Mouse (Mus musculus): ENCODE data around the gene Crnn. TPM values are rescaled to one million over a fixed set of nuclear protein-coding genes. Genes with fewer than 3 reads are reported as not detected.
A peak's percentile ranks its signal among the peaks of the same experiment; 100 is the strongest.

Gene Crnn
- polyA plus RNA-seq (2012; rRNA removed): not detected in 2 replicates

DNA sequence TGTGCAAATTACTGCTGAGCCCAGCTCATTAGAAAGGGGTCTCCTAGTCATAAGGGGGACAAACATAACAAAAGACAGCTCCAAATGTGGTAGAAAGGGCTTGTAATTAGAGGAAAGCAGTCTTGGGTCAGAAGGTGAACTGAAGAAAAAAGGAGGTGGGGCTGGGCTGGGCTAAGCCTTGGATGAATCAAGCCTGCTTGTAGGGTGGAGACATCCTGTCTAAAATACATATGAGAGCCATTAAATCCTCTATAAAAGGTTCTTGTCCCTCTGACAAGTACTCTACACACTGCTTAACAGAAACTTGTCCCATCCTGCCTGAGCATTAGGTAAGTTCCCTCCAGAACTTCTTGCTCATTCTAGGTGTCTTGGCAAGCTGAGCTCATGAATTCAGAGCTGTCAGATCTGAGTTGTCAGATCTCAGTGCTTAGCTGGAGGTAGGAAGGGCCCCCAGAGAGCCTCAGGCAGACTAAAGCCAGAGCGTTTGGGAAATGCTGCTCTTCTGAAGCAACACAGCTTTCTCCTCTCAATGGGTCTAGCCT lies at the start of gene Crnn:
TSS of gene Crnn (plus strand) at position 278 of the 542 bp plus-strand sequence.
- no peak within 1 kb of the TSS for H3K4me3 ChIP-seq (replicated peaks; ENCODE audit: insufficient read depth, low read depth, low read length)
- no peak for DNase-seq
- H3K4me1 ChIP-seq (ENCODE audit: control insufficient read depth, insufficient read depth, low read length): no peaks in the 10 kb centered on the region
- TF ChIP-seq CTCF (IDR thresholded peaks at IDR 0.05; ENCODE audit: borderline replicate concordance, insufficient read depth, low read depth, low read length) (no peak), POLR2A (IDR thresholded peaks at IDR 0.05; ENCODE audit: borderline replicate concordance, insufficient read depth, low read length) (no peak)
- WGBS: 54% methylated on average over 1 of the region's 1 CpGs
- H3K27me3 ChIP-seq (ENCODE audit: control insufficient read depth, insufficient read depth, low read length): no peaks in the 10 kb centered on the region
- no peak within 1 kb of the TSS for H3K27ac ChIP-seq (ENCODE audit: insufficient read depth, low read length)

DNA sequence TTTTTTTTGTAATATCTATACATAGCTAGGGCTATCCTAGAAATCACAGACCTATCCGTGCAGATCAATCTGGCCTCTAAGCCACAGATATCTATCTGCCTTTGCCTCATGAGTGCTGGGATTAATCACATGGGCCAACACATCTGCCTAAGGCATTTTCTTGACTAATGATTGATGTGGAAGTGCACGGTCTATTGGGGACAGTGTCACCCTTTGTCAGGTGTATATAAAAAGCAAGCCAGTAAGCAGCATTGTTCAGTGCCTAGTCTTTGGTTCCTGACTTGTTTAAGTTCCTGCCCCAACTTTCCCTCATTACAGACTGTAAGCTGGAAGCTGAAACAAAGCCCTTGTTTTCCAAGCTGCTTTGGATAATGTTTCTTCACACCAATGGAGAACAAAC lies 48.1 kb upstream of the Crnn start:
- Histone ChIP-seq H3K4me3 (replicated peaks; ENCODE audit: insufficient read depth, low read depth, low read length) (no peak overlapping the region), H3K4me1 (ENCODE audit: control insufficient read depth, insufficient read depth, low read length) (no peaks in the 10 kb centered on the region), H3K27me3 (ENCODE audit: control insufficient read depth, insufficient read depth, low read length) (no peaks in the 10 kb centered on the region), H3K27ac (ENCODE audit: insufficient read depth, low read length) (no peak overlapping the region)
- WGBS: 86% methylated on average over 2 of the region's 2 CpGs
- DNase-seq: no peak
- no peak for TF ChIP-seq POLR2A (IDR thresholded peaks at IDR 0.05; ENCODE audit: borderline replicate concordance, insufficient read depth, low read length)
- no peak for TF ChIP-seq CTCF (IDR thresholded peaks at IDR 0.05; ENCODE audit: borderline replicate concordance, insufficient read depth, low read depth, low read length)

DNA sequence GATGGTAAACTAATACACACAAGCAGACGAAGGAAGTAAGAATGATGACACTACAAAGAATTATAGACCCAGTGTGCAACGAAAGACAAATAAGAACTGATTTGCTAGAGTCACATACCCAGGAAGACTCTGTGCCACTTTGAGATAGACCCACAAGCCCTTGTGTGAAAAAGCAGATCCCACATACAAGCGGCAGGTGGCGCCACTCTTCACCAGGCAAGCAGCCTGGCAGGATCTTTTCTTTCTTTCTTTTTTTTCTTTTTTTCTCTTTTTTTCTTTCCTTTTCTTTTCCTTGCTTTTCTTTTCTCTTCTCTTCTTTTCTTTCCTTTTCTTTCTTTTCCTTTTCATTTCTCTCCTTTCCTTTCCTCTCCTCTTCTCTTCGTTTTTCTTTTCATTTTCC lies 32.9 kb upstream of the Crnn start:
- no peaks in the 10 kb centered on the region for H3K27me3 ChIP-seq (ENCODE audit: control insufficient read depth, insufficient read depth, low read length)
- H3K27ac ChIP-seq (ENCODE audit: insufficient read depth, low read length): no peak overlapping the region
- no peak for DNase-seq
- TF ChIP-seq CTCF (IDR thresholded peaks at IDR 0.05; ENCODE audit: borderline replicate concordance, insufficient read depth, low read depth, low read length) (no peak), POLR2A (IDR thresholded peaks at IDR 0.05; ENCODE audit: borderline replicate concordance, insufficient read depth, low read length) (no peak)
- H3K4me1 ChIP-seq (ENCODE audit: control insufficient read depth, insufficient read depth, low read length): no peaks in the 10 kb centered on the region
- H3K4me3 ChIP-seq (replicated peaks; ENCODE audit: insufficient read depth, low read depth, low read length): no peak overlapping the region
- 36% methylated on average over 5 of the region's 5 CpGs for WGBS

GRCm38 (mm10) chr3:93114481-93114880 lies 30.1 kb upstream of the Crnn start:
- H3K27me3 ChIP-seq (ENCODE audit: control insufficient read depth, insufficient read depth, low read length): no peaks in the 10 kb centered on the region
- no peak overlapping the region for H3K27ac ChIP-seq (ENCODE audit: insufficient read depth, low read length)
- no peak overlapping the region for H3K4me3 ChIP-seq (replicated peaks; ENCODE audit: insufficient read depth, low read depth, low read length)
- H3K4me1 ChIP-seq (ENCODE audit: control insufficient read depth, insufficient read depth, low read length): no peaks in the 10 kb centered on the region
- TF ChIP-seq POLR2A (IDR thresholded peaks at IDR 0.05; ENCODE audit: borderline replicate concordance, insufficient read depth, low read length): no peak
- TF ChIP-seq CTCF (IDR thresholded peaks at IDR 0.05; ENCODE audit: borderline replicate concordance, insufficient read depth, low read depth, low read length): peak; percentile 40
- no peak for DNase-seq
- 3% methylated on average over 2 of the region's 2 CpGs for WGBS

DNA sequence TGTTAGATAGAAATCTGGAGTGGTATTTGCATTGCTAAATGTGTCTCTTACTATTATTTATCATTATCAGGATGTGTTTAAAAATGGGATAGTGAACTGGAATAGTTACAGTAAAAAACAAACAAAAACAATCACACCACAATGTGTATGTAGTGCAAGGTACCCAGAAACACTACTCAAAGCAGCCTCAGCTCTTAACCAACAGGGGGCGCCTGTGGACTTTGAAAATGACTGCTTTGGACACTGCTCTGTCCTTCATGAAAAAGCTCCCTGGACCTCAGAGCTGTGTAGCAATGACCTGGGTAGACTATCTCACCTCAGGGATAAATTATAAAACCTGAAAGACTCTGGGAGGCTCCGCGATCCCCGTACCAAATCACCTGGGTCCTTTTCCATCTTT lies 25.5 kb upstream of the Crnn start:
- H3K4me3 ChIP-seq (replicated peaks; ENCODE audit: insufficient read depth, low read depth, low read length): no peak overlapping the region
- no peak for DNase-seq
- no peaks in the 10 kb centered on the region for H3K27me3 ChIP-seq (ENCODE audit: control insufficient read depth, insufficient read depth, low read length)
- WGBS: 44% methylated on average over 4 of the region's 4 CpGs
- no peaks in the 10 kb centered on the region for H3K4me1 ChIP-seq (ENCODE audit: control insufficient read depth, insufficient read depth, low read length)
- TF ChIP-seq CTCF (IDR thresholded peaks at IDR 0.05; ENCODE audit: borderline replicate concordance, insufficient read depth, low read depth, low read length): no peak
- TF ChIP-seq POLR2A (IDR thresholded peaks at IDR 0.05; ENCODE audit: borderline replicate concordance, insufficient read depth, low read length): no peak
- H3K27ac ChIP-seq (ENCODE audit: insufficient read depth, low read length): no peak overlapping the region

DNA sequence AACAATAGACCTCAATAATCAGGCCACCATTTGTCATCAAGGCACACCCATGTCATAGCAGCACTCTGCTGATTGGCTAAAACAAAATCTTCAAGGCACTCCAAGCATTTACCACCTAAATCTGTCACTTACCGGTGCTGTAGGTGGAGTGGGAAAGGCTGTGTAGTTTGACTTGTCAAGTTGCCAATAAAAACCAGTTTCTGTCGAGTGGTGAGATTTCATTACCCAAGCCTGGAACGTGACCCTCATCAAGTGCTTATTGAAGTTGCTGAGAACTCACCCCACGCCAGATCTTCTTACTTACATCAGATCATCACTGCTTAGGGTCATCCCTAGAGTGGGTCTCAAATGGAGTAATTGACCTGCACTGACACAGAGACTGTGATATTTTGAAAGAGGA lies 16.5 kb upstream of the Crnn start:
- Histone ChIP-seq H3K4me3 (replicated peaks; ENCODE audit: insufficient read depth, low read depth, low read length) (no peak overlapping the region), H3K4me1 (ENCODE audit: control insufficient read depth, insufficient read depth, low read length) (no peaks in the 10 kb centered on the region), H3K27ac (ENCODE audit: insufficient read depth, low read length) (no peak overlapping the region), H3K27me3 (ENCODE audit: control insufficient read depth, insufficient read depth, low read length) (no peaks in the 10 kb centered on the region)
- no peak for DNase-seq
- TF ChIP-seq POLR2A (IDR thresholded peaks at IDR 0.05; ENCODE audit: borderline replicate concordance, insufficient read depth, low read length): no peak
- TF ChIP-seq CTCF (IDR thresholded peaks at IDR 0.05; ENCODE audit: borderline replicate concordance, insufficient read depth, low read depth, low read length): no peak
- WGBS: 49% methylated on average over 4 of the region's 4 CpGs

DNA sequence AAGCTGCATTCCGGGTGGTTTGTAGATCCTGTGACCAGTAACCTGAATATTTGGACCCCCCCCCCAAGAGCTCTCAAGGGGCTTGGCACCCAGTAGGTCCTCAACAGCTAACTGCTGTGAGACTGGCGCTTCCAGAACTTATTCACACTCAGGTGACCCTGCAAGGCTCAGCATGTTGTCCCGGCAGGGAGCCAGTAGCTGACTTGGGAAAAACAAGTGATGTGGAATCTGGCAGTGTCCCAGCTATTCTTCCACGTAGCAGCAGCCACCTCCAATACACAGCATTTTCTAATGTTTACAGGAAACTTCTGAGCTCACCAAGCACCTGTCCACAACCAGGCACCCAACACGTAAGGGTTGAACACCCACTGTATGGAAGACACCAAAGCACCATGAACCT lies 15.5 kb upstream of the Crnn start:
- H3K4me3 ChIP-seq (replicated peaks; ENCODE audit: insufficient read depth, low read depth, low read length): no peak overlapping the region
- 50% methylated on average over 5 of the region's 5 CpGs for WGBS
- no peak overlapping the region for H3K27ac ChIP-seq (ENCODE audit: insufficient read depth, low read length)
- no peak for TF ChIP-seq POLR2A (IDR thresholded peaks at IDR 0.05; ENCODE audit: borderline replicate concordance, insufficient read depth, low read length)
- no peak for TF ChIP-seq CTCF (IDR thresholded peaks at IDR 0.05; ENCODE audit: borderline replicate concordance, insufficient read depth, low read depth, low read length)
- no peak for DNase-seq
- no peaks in the 10 kb centered on the region for H3K4me1 ChIP-seq (ENCODE audit: control insufficient read depth, insufficient read depth, low read length)
- no peaks in the 10 kb centered on the region for H3K27me3 ChIP-seq (ENCODE audit: control insufficient read depth, insufficient read depth, low read length)

DNA sequence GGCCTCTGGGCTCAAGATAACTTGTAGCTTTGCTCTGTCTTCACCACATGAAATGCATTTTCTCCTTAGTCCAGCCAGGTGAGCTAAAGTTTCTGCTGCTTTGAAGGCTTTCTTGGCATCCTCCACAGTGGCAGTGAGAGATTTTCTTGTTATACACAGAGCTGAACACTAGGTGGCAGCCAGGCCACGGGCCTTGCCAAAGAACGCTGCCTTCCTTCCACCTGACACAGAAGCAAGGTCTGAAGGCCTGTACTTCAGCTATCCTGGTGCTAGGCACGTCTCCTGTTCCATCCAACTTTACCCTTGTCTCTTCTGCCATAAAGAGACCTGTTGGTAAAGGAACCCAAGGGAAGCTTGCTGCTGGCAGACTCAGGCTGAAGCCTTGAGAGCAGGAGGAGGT lies 14.1 kb upstream of the Crnn start:
- no peak for TF ChIP-seq POLR2A (IDR thresholded peaks at IDR 0.05; ENCODE audit: borderline replicate concordance, insufficient read depth, low read length)
- peak; percentile 68 for TF ChIP-seq CTCF (IDR thresholded peaks at IDR 0.05; ENCODE audit: borderline replicate concordance, insufficient read depth, low read depth, low read length)
- peak; percentile 24 to 25 for DNase-seq
- H3K4me3 ChIP-seq (replicated peaks; ENCODE audit: insufficient read depth, low read depth, low read length): no peak overlapping the region
- H3K27me3 ChIP-seq (ENCODE audit: control insufficient read depth, insufficient read depth, low read length): no peaks in the 10 kb centered on the region
- H3K4me1 ChIP-seq (ENCODE audit: control insufficient read depth, insufficient read depth, low read length): no peaks in the 10 kb centered on the region
- no peak overlapping the region for H3K27ac ChIP-seq (ENCODE audit: insufficient read depth, low read length)
- 5% methylated on average over 3 of the region's 3 CpGs for WGBS
